Mouse (Mus musculus) heart, embryonic 13.5 days (tissue): ENCODE measurements around the gene Col27a1. TPM values are rescaled to one million over a fixed set of nuclear protein-coding genes. Genes with fewer than 3 reads are reported as not detected.
A peak's percentile ranks its signal among the peaks of the same experiment; 100 is the strongest.

ENCODE experiments used
- ATAC-seq: fragments of 200-750 bp; cut with Nextera tagmentation; 2 replicates; pipeline ENCODE4 v1.8.0; 2017; ENCODE audit warnings: moderate TSS enrichment; ENCODE audit not compliant: insufficient number of reproducible peaks, low FRiP score, low TSS enrichment; ENCODE audit errors: extremely low read depth
- H3K27ac ChIP-seq: fragments of 300-500 bp; sonication (generic); replicated peaks from 2 replicates; pipeline ENCODE4 v1.5.1; 2015; ENCODE audit warnings: moderate library complexity, mild to moderate bottlenecking, inconsistent platforms
- H3K27me3 ChIP-seq: fragments of 300-500 bp; sonication (generic); replicated peaks from 2 replicates; pipeline ENCODE4 v1.6.1; 2015; ENCODE audit warnings: mild to moderate bottlenecking, inconsistent platforms
- H3K36me3 ChIP-seq: fragments of 300-500 bp; sonication (generic); 2 replicates; pipeline ENCODE4 v1.6.1; 2015; ENCODE audit warnings: mild to moderate bottlenecking, inconsistent platforms
- H3K4me1 ChIP-seq: fragments of 300-500 bp; sonication (generic); 2 replicates; pipeline ENCODE4 v1.6.1; 2015; ENCODE audit warnings: inconsistent platforms
- H3K4me2 ChIP-seq: fragments of 300-500 bp; sonication (generic); 2 replicates; pipeline ENCODE4 v1.6.1; 2015; ENCODE audit warnings: inconsistent platforms, mild to moderate bottlenecking, moderate library complexity
- H3K4me3 ChIP-seq: fragments of 300-500 bp; sonication (generic); 2 replicates; pipeline ENCODE4 v1.5.1; 2015; ENCODE audit warnings: moderate library complexity, mild to moderate bottlenecking, inconsistent platforms
- H3K9ac ChIP-seq: fragments of 300-500 bp; sonication (generic); 2 replicates; pipeline ENCODE4 v1.6.1; 2015; ENCODE audit warnings: inconsistent platforms, mild to moderate bottlenecking, moderate library complexity
- H3K9me3 ChIP-seq: fragments of 300-500 bp; sonication (generic); 2 replicates; pipeline ENCODE4 v1.6.1; 2016; ENCODE audit warnings: inconsistent platforms
- WGBS: fragments of 180-500 bp; shearing (Covaris S2); methylation state at CpG from one replicate; pipeline ENCODE4 v1.1.7; 2015; ENCODE audit warnings: mixed read lengths; 5-methylcytosine and 5-hydroxymethylcytosine counted together
- polyA plus RNA-seq: library from polyadenylated mRNA; unstranded; fragments of >200 nt; fragmentation: Nextera tagmentation; extraction: Ambion mirVana; gene quantifications from 2 replicates; pipeline ENCODE4 v1.2.1, GENCODE M21; 2015

The Col27a1 gene
- polyA plus RNA-seq, result 3.7 and 4.2 TPM in 2 replicates

- H3K27ac ChIP-seq, result no peak within 1 kb of the TSS
- H3K36me3 ChIP-seq, result no peaks in the 10 kb centered on the region
- H3K9me3 ChIP-seq, result no peaks in the 10 kb centered on the region
- peak within 1 kb of the TSS; percentile 98 for H3K4me2 ChIP-seq
- peaks cover 66% of the 10 kb centered on the region for H3K27me3 ChIP-seq
- H3K9ac ChIP-seq, result peak within 1 kb of the TSS; percentile 68
- H3K4me1 ChIP-seq, result peaks cover 38% of the 10 kb centered on the region
- WGBS, result under 1% methylated on average over 60 of the region's 61 CpGs
- peak within 1 kb of the TSS; percentile 74 for H3K4me3 ChIP-seq
- no peak for ATAC-seq
These were observed at the start of gene Col27a1 for GRCm38 (mm10) chr4:63213907-63214621. Gene Col27a1, plus strand, starts transcription at chr4:63214004.

DNA sequence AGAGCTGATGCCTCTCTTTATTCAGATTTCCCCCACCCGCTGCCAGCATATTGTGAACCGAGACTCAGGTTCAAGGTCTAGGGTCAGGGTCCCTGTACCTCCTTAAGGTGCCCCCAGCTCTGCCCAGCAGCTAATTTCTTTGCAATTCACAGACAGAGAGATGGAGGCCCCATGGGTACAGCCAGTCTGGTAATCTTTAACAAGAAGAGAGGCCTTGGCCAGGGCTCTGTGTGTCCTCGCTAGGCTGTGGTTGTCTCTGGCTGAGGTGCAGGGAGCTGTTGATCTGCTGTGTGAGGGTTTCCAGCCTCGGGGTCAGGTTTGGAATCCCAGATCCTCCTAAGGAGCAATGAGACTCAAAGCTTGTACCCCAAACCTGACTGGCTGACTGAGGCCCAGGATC, 48.2 kb upstream of the Col27a1 start:
- no peaks in the 10 kb centered on the region for H3K36me3 ChIP-seq
- no peak for ATAC-seq
- H3K4me2 ChIP-seq, result no peak overlapping the region
- no peak overlapping the region for H3K9ac ChIP-seq
- H3K27ac ChIP-seq, result no peak overlapping the region
- H3K9me3 ChIP-seq, result no peaks in the 10 kb centered on the region
- H3K4me1 ChIP-seq, result no peaks in the 10 kb centered on the region
- WGBS, result 81% methylated on average over 4 of the region's 4 CpGs
- no peak overlapping the region for H3K4me3 ChIP-seq
- peaks cover 39% of the 10 kb centered on the region for H3K27me3 ChIP-seq

GRCm38 (mm10) chr4:63166323-63166722, 47.5 kb upstream of the Col27a1 start:
- Histone ChIP-seq H3K4me2 (no peak overlapping the region), H3K4me1 (no peaks in the 10 kb centered on the region), H3K36me3 (no peaks in the 10 kb centered on the region), H3K9me3 (no peaks in the 10 kb centered on the region), H3K9ac (no peak overlapping the region), H3K4me3 (no peak overlapping the region), H3K27me3 (peaks cover 46% of the 10 kb centered on the region), H3K27ac (no peak overlapping the region)
- no peak for ATAC-seq
- WGBS, result 74% methylated on average over 5 of the region's 5 CpGs

DNA sequence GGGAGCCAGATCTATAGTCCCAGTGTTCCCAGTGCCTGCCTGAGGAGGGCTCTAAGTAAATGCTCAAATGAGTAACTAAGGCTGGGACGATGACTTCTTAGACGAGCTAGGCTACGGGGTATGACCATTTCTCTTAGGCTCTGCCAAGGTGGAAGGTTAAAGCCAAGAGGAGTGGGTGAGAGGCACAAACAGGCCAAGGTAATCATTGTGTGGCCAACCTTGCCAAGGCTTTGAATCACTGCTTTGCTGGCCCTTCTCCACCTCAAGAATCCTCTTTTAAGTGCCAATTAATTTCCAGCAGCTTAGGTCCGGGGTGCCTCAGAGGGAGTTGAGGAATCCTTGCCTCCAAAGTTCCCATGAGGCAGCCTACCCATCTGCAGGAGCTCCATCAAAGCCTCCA, 43.7 kb upstream of the Col27a1 start:
- H3K4me1 ChIP-seq, result no peaks in the 10 kb centered on the region
- no peak overlapping the region for H3K4me3 ChIP-seq
- no peak overlapping the region for H3K27ac ChIP-seq
- H3K4me2 ChIP-seq, result no peak overlapping the region
- WGBS, result 74% methylated on average over 4 of the region's 4 CpGs
- peaks cover 66% of the 10 kb centered on the region for H3K27me3 ChIP-seq
- no peak overlapping the region for H3K9ac ChIP-seq
- H3K9me3 ChIP-seq, result no peaks in the 10 kb centered on the region
- H3K36me3 ChIP-seq, result no peaks in the 10 kb centered on the region
- no peak for ATAC-seq

DNA sequence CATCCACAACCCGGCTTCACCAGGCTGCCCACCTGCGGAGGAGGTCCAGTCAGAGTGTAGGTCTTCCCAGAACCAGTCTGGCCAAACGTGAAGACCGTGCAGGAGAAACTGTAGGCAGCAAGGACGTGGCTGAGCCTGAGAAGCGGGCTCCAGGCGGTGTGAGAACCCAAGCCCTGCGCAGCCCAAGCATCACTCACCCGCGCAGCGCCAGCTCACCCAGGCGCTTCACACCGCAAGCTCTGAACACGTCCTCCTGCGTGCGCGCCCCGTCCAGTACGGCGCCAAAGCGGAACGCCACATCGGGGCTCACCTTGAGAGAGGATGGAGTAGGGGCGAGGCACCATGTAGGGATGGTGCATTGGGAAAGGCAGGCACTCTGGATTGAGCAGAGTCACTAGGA, 42.7 kb upstream of the Col27a1 start:
- 32% methylated on average over 24 of the region's 24 CpGs for WGBS
- ATAC-seq, result no peak
- peaks cover 66% of the 10 kb centered on the region for H3K27me3 ChIP-seq
- H3K4me2 ChIP-seq, result no peak overlapping the region
- no peaks in the 10 kb centered on the region for H3K9me3 ChIP-seq
- H3K4me3 ChIP-seq, result no peak overlapping the region
- no peak overlapping the region for H3K27ac ChIP-seq
- no peaks in the 10 kb centered on the region for H3K36me3 ChIP-seq
- no peaks in the 10 kb centered on the region for H3K4me1 ChIP-seq
- no peak overlapping the region for H3K9ac ChIP-seq

- Histone ChIP-seq H3K27me3 (peaks cover 62% of the 10 kb centered on the region), H3K9me3 (no peaks in the 10 kb centered on the region), H3K4me1 (no peaks in the 10 kb centered on the region), H3K27ac (no peak within 1 kb of the TSS), H3K4me3 (no peak within 1 kb of the TSS), H3K36me3 (no peaks in the 10 kb centered on the region), H3K4me2 (no peak within 1 kb of the TSS), H3K9ac (no peak within 1 kb of the TSS)
- ATAC-seq, result no peak
- WGBS, result 65% methylated on average over 4 of the region's 4 CpGs
These were observed 41.7 kb upstream of the Col27a1 start, which contains the start of gene Kif12 for GRCm38 (mm10) chr4:63171969-63172685. Gene Kif12, minus strand, starts transcription at chr4:63172131.

GRCm38 (mm10) chr4:63181556-63181955, 32.2 kb upstream of the Col27a1 start:
- ATAC-seq, result no peak
- Histone ChIP-seq H3K4me3 (no peak overlapping the region), H3K4me1 (peaks cover 16% of the 10 kb centered on the region), H3K4me2 (no peak overlapping the region), H3K9ac (no peak overlapping the region), H3K9me3 (no peaks in the 10 kb centered on the region), H3K36me3 (no peaks in the 10 kb centered on the region), H3K27ac (no peak overlapping the region), H3K27me3 (peaks cover 15% of the 10 kb centered on the region)
- 5% methylated on average over 5 of the region's 5 CpGs for WGBS

- Histone ChIP-seq H3K9me3 (no peaks in the 10 kb centered on the region), H3K4me2 (peak overlapping the region; percentile 42), H3K4me3 (no peak overlapping the region), H3K36me3 (no peaks in the 10 kb centered on the region), H3K27me3 (peaks cover 23% of the 10 kb centered on the region), H3K9ac (0 out of 2 replicates have a peak overlapping the region, but pooled peaks have one; percentile 12), H3K27ac (peak overlapping the region; percentile 56), H3K4me1 (peaks cover 26% of the 10 kb centered on the region)
- WGBS, result 43% methylated on average over 21 of the region's 21 CpGs
- ATAC-seq, result peak; percentile 33; the same call in 1 of the 2 replicates
These were observed 27.4 kb upstream of the Col27a1 start for GRCm38 (mm10) chr4:63186281-63186870.

DNA sequence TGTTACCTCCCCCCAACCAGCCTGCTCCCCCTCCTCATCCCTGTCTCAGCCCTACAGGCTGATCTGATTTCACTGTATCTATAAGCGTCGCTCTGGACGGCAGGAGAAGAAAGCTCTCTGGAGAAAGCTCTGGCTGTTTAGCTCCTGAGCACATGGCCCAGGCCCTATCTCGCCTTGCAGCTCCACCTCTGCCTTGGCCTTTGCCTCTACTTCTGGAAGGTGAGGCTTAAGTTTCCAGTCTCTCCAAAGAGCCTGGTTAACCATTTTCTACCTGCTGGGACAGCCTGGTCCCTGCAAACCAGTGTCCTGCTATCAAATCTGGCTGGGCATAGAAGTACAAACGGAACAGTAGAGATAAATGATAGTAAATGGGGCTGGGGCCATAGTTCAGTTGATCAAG, 22.2 kb upstream of the Col27a1 start:
- Histone ChIP-seq H3K4me1 (peaks cover 14% of the 10 kb centered on the region), H3K4me2 (no peak overlapping the region), H3K27me3 (peaks cover 7% of the 10 kb centered on the region; the same call in 1 of the 2 replicates), H3K9ac (no peak overlapping the region), H3K9me3 (no peaks in the 10 kb centered on the region), H3K27ac (no peak overlapping the region), H3K4me3 (no peak overlapping the region), H3K36me3 (no peaks in the 10 kb centered on the region)
- 38% methylated on average over 5 of the region's 5 CpGs for WGBS
- no peak for ATAC-seq

- peaks cover 7% of the 10 kb centered on the region; the same call in 1 of the 2 replicates for H3K27me3 ChIP-seq
- no peak overlapping the region for H3K27ac ChIP-seq
- no peak for ATAC-seq
- no peak overlapping the region for H3K9ac ChIP-seq
- H3K36me3 ChIP-seq, result no peaks in the 10 kb centered on the region
- H3K4me2 ChIP-seq, result no peak overlapping the region
- peaks cover 8% of the 10 kb centered on the region for H3K4me1 ChIP-seq
- no peaks in the 10 kb centered on the region for H3K9me3 ChIP-seq
- 69% methylated on average over 2 of the region's 2 CpGs for WGBS
- H3K4me3 ChIP-seq, result no peak overlapping the region
These were observed 19.4 kb upstream of the Col27a1 start for GRCm38 (mm10) chr4:63194366-63194765.

DNA sequence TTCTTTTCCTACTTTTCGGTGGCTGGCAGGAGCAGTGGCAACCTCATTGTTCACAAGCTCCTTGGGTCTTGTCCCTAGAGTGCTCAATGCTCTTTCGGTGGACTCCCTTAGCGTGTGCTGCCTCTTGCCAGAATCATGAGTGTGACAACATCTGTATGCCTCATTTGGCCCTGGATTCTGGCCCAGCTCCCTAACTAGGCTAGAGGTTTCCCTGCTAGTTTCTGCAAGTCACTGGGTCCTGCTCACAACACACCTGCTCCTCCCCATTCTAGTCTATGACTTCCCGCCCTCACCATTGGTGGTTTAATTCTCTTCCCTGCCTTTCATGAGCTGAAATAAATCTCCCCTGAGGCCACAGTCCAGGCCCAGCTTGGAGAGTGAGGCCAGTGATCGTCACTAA, 14.4 kb upstream of the Col27a1 start:
- Histone ChIP-seq H3K36me3 (no peaks in the 10 kb centered on the region), H3K4me3 (no peak overlapping the region), H3K4me1 (no peaks in the 10 kb centered on the region), H3K9ac (no peak overlapping the region), H3K4me2 (no peak overlapping the region), H3K27ac (no peak overlapping the region), H3K9me3 (no peaks in the 10 kb centered on the region), H3K27me3 (no peaks in the 10 kb centered on the region)
- ATAC-seq, result no peak
- WGBS, result 83% methylated on average over 5 of the region's 5 CpGs
